Mouse (Mus musculus) layer of hippocampus, postnatal 10 days (tissue): ENCODE data around the gene Slc4a2. TPM values are rescaled to one million over a fixed set of nuclear protein-coding genes. Genes with fewer than 3 reads are reported as not detected.

Experiments used
- DNase-seq, 2 experiments: peaks; one replicate each; pipeline ENCODE4 v3.0.0; 2021; ENCODE audit warnings: low spot score in 2 of 2
- total RNA-seq, 2 experiments: library from RNA; stranded (reverse); gene quantifications; 2 replicates each; pipeline ENCODE4 v1.2.3; 2021

Slc4a2 gene
- total RNA-seq, 2 experiments from 2014 or later = 22.0 to 33.7 TPM

- no peak for DNase-seq
These were observed 30.3 kb downstream of the Slc4a2 start for GRCm38 (mm10) chr5:24453985-24454303.

- no peak for DNase-seq
These were observed 31.4 kb downstream of the Slc4a2 start for GRCm38 (mm10) chr5:24455076-24455475.

- DNase-seq = no peak
These were observed 32.0 kb downstream of the Slc4a2 start for GRCm38 (mm10) chr5:24455613-24456012.

GRCm38 (mm10) chr5:24466762-24467161 is 43.1 kb downstream of the Slc4a2 start:
- no peak for DNase-seq

GRCm38 (mm10) chr5:24470600-24470999 is 47.0 kb downstream of the Slc4a2 start:
- peak; percentile 71 to 82 for DNase-seq

GRCm38 (mm10) chr5:24472884-24473619 is 49.4 kb downstream of the Slc4a2 start:
- no peak for DNase-seq

- DNase-seq = no peak
These were observed 50.5 kb downstream of the Slc4a2 start for GRCm38 (mm10) chr5:24474025-24474722.

- DNase-seq = peak; percentile 59 to 74
These were observed 51.2 kb downstream of the Slc4a2 start for GRCm38 (mm10) chr5:24474723-24475261.

- no peak for DNase-seq
These were observed 52.0 kb downstream of the Slc4a2 start for GRCm38 (mm10) chr5:24475476-24476241.

GRCm38 (mm10) chr5:24477909-24478308 is 54.3 kb downstream of the Slc4a2 start:
- no peak for DNase-seq

- peak; percentile 77 to 80 for DNase-seq
These were observed 58.0 kb downstream of the Slc4a2 start for GRCm38 (mm10) chr5:24481647-24482046.

GRCm38 (mm10) chr5:24482247-24483079 is 58.8 kb downstream of the Slc4a2 start:
- no peak for DNase-seq

- peak; percentile 67 to 69 for DNase-seq
These were observed 59.7 kb downstream of the Slc4a2 start for GRCm38 (mm10) chr5:24483326-24483725.

- peak in 1 of 2 experiments; percentile 41 for DNase-seq
These were observed 61.3 kb downstream of the Slc4a2 start for GRCm38 (mm10) chr5:24484963-24485362.

GRCm38 (mm10) chr5:24486097-24486496 is 62.5 kb downstream of the Slc4a2 start:
- DNase-seq = peak; percentile 89 to 92

- no peak for DNase-seq
These were observed 63.1 kb downstream of the Slc4a2 start for GRCm38 (mm10) chr5:24486738-24487137.

GRCm38 (mm10) chr5:24490413-24490920 is 66.8 kb downstream of the Slc4a2 start:
- DNase-seq = no peak
